Mouse (Mus musculus): ENCODE data around the gene Tia1. TPM values are rescaled to one million over a fixed set of nuclear protein-coding genes. Genes with fewer than 3 reads are reported as not detected.
"Not testable (repeated sequence)": the region's sequence is repeated elsewhere in the genome, so short reads cannot be mapped to it uniquely, and the experiment has no call there.

The Tia1 gene
- polyA plus RNA-seq, 1 experiment = 119 TPM

- no peak for DNase-seq
- no peaks in the 10 kb centered on the region for H3K27me3 ChIP-seq (ENCODE audit: control insufficient read depth, insufficient read depth, low read length)
- 89% methylated on average over 6 of the region's 6 CpGs for WGBS
- no peaks in the 10 kb centered on the region; the same call in 1 of the 2 replicates for H3K4me1 ChIP-seq (ENCODE audit: control insufficient read depth, insufficient read depth, low read length)
- H3K27ac ChIP-seq (ENCODE audit: insufficient read depth, low read length) = no peak overlapping the region
- H3K4me3 ChIP-seq (replicated peaks; ENCODE audit: insufficient read depth, low read depth, low read length) = no peak overlapping the region
- TF ChIP-seq CTCF (IDR thresholded peaks at IDR 0.05; ENCODE audit: borderline replicate concordance, insufficient read depth, low read depth, low read length) = no peak
- no peak for TF ChIP-seq POLR2A (IDR thresholded peaks at IDR 0.05; ENCODE audit: borderline replicate concordance, insufficient read depth, low read length)
Measured at GRCm38 (mm10) chr6:86373556-86373955, 30.5 kb upstream of the Tia1 start.

GRCm38 (mm10) chr6:86378341-86378740, 25.7 kb upstream of the Tia1 start:
- Histone ChIP-seq H3K27ac (ENCODE audit: insufficient read depth, low read length) (no peak overlapping the region), H3K4me1 (ENCODE audit: control insufficient read depth, insufficient read depth, low read length) (no peaks in the 10 kb centered on the region), H3K27me3 (ENCODE audit: control insufficient read depth, insufficient read depth, low read length) (no peaks in the 10 kb centered on the region), H3K4me3 (replicated peaks; ENCODE audit: insufficient read depth, low read depth, low read length) (no peak overlapping the region)
- WGBS = 82% methylated on average over 3 of the region's 3 CpGs
- TF ChIP-seq POLR2A (IDR thresholded peaks at IDR 0.05; ENCODE audit: borderline replicate concordance, insufficient read depth, low read length) (no peak), CTCF (IDR thresholded peaks at IDR 0.05; ENCODE audit: borderline replicate concordance, insufficient read depth, low read depth, low read length) (no peak)
- DNase-seq = no peak

- DNase-seq = not testable (repeated sequence)
Measured at GRCm38 (mm10) chr6:86380112-86380511, 23.9 kb upstream of the Tia1 start.

GRCm38 (mm10) chr6:86382551-86382950, 21.5 kb upstream of the Tia1 start:
- no peak for DNase-seq
- Histone ChIP-seq H3K4me3 (replicated peaks; ENCODE audit: insufficient read depth, low read depth, low read length) (no peak overlapping the region), H3K4me1 (ENCODE audit: control insufficient read depth, insufficient read depth, low read length) (no peaks in the 10 kb centered on the region), H3K27me3 (ENCODE audit: control insufficient read depth, insufficient read depth, low read length) (no peaks in the 10 kb centered on the region), H3K27ac (ENCODE audit: insufficient read depth, low read length) (no peak overlapping the region)
- no peak for TF ChIP-seq CTCF (IDR thresholded peaks at IDR 0.05; ENCODE audit: borderline replicate concordance, insufficient read depth, low read depth, low read length)
- no peak for TF ChIP-seq POLR2A (IDR thresholded peaks at IDR 0.05; ENCODE audit: borderline replicate concordance, insufficient read depth, low read length)

More at GRCm38 (mm10) chr6:86380112-86380511, 23.9 kb upstream of the Tia1 start:
- H3K4me1 ChIP-seq (ENCODE audit: control insufficient read depth, insufficient read depth, low read length); H3K27ac ChIP-seq (ENCODE audit: insufficient read depth, low read length); H3K4me3 ChIP-seq (replicated peaks; ENCODE audit: insufficient read depth, low read depth, low read length); H3K27me3 ChIP-seq (ENCODE audit: control insufficient read depth, insufficient read depth, low read length): not testable (repeated sequence)
- WGBS = 75% methylated on average over 8 of the region's 8 CpGs

- 43% methylated on average over 16 of the region's 16 CpGs for WGBS
- Histone ChIP-seq H3K4me1 (ENCODE audit: control insufficient read depth, insufficient read depth, low read length) (no peaks in the 10 kb centered on the region), H3K27me3 (ENCODE audit: control insufficient read depth, insufficient read depth, low read length) (no peaks in the 10 kb centered on the region), H3K4me3 (replicated peaks; ENCODE audit: insufficient read depth, low read depth, low read length) (no peak overlapping the region), H3K27ac (ENCODE audit: insufficient read depth, low read length) (no peak overlapping the region)
- DNase-seq = no peak
- TF ChIP-seq CTCF (IDR thresholded peaks at IDR 0.05; ENCODE audit: borderline replicate concordance, insufficient read depth, low read depth, low read length) (no peak), POLR2A (IDR thresholded peaks at IDR 0.05; ENCODE audit: borderline replicate concordance, insufficient read depth, low read length) (no peak)
Measured at GRCm38 (mm10) chr6:86383370-86383769, 20.6 kb upstream of the Tia1 start.

- Histone ChIP-seq H3K4me3 (replicated peaks; ENCODE audit: insufficient read depth, low read depth, low read length) (no peak overlapping the region), H3K27ac (ENCODE audit: insufficient read depth, low read length) (no peak overlapping the region), H3K27me3 (ENCODE audit: control insufficient read depth, insufficient read depth, low read length) (no peaks in the 10 kb centered on the region), H3K4me1 (ENCODE audit: control insufficient read depth, insufficient read depth, low read length) (no peaks in the 10 kb centered on the region)
- no peak for DNase-seq
- no peak for TF ChIP-seq POLR2A (IDR thresholded peaks at IDR 0.05; ENCODE audit: borderline replicate concordance, insufficient read depth, low read length)
- no peak for TF ChIP-seq CTCF (IDR thresholded peaks at IDR 0.05; ENCODE audit: borderline replicate concordance, insufficient read depth, low read depth, low read length)
- 81% methylated on average over 4 of the region's 4 CpGs for WGBS
Measured at GRCm38 (mm10) chr6:86384692-86385091, 19.3 kb upstream of the Tia1 start.

- no peaks in the 10 kb centered on the region for H3K4me1 ChIP-seq (ENCODE audit: control insufficient read depth, insufficient read depth, low read length)
- 83% methylated on average over 5 of the region's 5 CpGs for WGBS
- TF ChIP-seq POLR2A (IDR thresholded peaks at IDR 0.05; ENCODE audit: borderline replicate concordance, insufficient read depth, low read length) (no peak), CTCF (IDR thresholded peaks at IDR 0.05; ENCODE audit: borderline replicate concordance, insufficient read depth, low read depth, low read length) (no peak)
- H3K27me3 ChIP-seq (ENCODE audit: control insufficient read depth, insufficient read depth, low read length) = no peaks in the 10 kb centered on the region
- no peak overlapping the region for H3K27ac ChIP-seq (ENCODE audit: insufficient read depth, low read length)
- H3K4me3 ChIP-seq (replicated peaks; ENCODE audit: insufficient read depth, low read depth, low read length) = no peak overlapping the region
- no peak for DNase-seq
Measured at GRCm38 (mm10) chr6:86385362-86386104, 18.5 kb upstream of the Tia1 start.

GRCm38 (mm10) chr6:86387313-86387712, 16.7 kb upstream of the Tia1 start:
- no peak overlapping the region for H3K27ac ChIP-seq (ENCODE audit: insufficient read depth, low read length)
- H3K27me3 ChIP-seq (ENCODE audit: control insufficient read depth, insufficient read depth, low read length) = no peaks in the 10 kb centered on the region
- TF ChIP-seq CTCF (IDR thresholded peaks at IDR 0.05; ENCODE audit: borderline replicate concordance, insufficient read depth, low read depth, low read length) (no peak), POLR2A (IDR thresholded peaks at IDR 0.05; ENCODE audit: borderline replicate concordance, insufficient read depth, low read length) (no peak)
- no peaks in the 10 kb centered on the region for H3K4me1 ChIP-seq (ENCODE audit: control insufficient read depth, insufficient read depth, low read length)
- WGBS = 67% methylated on average over 12 of the region's 12 CpGs
- no peak overlapping the region for H3K4me3 ChIP-seq (replicated peaks; ENCODE audit: insufficient read depth, low read depth, low read length)
- no peak for DNase-seq

Measured in cerebellum, adult 2 months (tissue).